Mouse (Mus musculus) bone marrow macrophage, adult 2 months (primary cell): ENCODE results near the gene Mrps26.

ENCODE experiments used
- CTCF ChIP-seq: IDR thresholded peaks from 2 replicates; pipeline ENCODE4 v1.5.1; 2012; ENCODE audit warnings: low read depth, mild to moderate bottlenecking, low read length, moderate library complexity
- POLR2A ChIP-seq: IDR thresholded peaks from 2 replicates; pipeline ENCODE4 v1.6.1; 2012; ENCODE audit warnings: mild to moderate bottlenecking, low read depth, low read length, borderline replicate concordance

DNA sequence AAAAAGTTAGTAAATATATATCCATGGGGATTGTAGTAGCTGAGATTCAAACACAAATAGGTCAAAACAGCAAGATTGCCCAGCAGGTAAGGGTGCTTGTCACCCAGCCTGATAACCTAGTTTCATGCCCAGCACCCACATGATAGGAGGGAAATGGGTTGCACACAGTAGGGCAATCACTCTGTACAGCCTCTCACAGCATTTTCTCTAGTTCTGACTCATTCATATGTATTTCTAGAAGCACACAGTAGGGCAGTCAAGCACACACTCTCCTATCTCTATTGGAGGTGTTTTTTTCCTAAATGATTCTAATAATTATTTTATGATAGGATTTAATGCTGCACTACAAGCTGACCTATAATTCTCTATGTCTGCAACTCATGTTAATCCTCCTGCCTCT, 6.4 kb downstream of the Mrps26 start:
- TF ChIP-seq POLR2A = no peak
- TF ChIP-seq CTCF = no peak
